Mouse (Mus musculus) right cerebral cortex, adult 2 months (tissue): ENCODE measurements at regions not wholly inside any gene's neighbourhood (a gene's known extent, or its start where the extent isn't known, plus 50 kb on each side); places are given as distances from the start of the nearest gene placed in this dataset.

ENCODE experiments used
- DNase-seq, 2 experiments: peaks; one replicate each; pipeline ENCODE4 v3.0.0; 2021 to 2022; ENCODE audit warnings: low spot score in 2 of 2

- no peak for DNase-seq
Measured at GRCm38 (mm10) chr9:120721451-120722123, 150.3 kb downstream of the Rpl14 start.

- no peak for DNase-seq
Measured at GRCm38 (mm10) chr9:120723026-120723425, 151.8 kb downstream of the Rpl14 start.

- DNase-seq = no peak
Measured at GRCm38 (mm10) chr9:120731952-120732622, 160.8 kb downstream of the Rpl14 start.

GRCm38 (mm10) chr9:120732650-120733293 is 161.5 kb downstream of the Rpl14 start:
- DNase-seq = no peak

GRCm38 (mm10) chr9:120733681-120734465 is 162.6 kb downstream of the Rpl14 start:
- no peak for DNase-seq

- DNase-seq = no peak
Measured at GRCm38 (mm10) chr9:120735217-120735616, 164.0 kb downstream of the Rpl14 start.

GRCm38 (mm10) chr9:120737956-120738355 is 166.7 kb downstream of the Rpl14 start:
- DNase-seq = no peak

- DNase-seq = peak in 1 of 2 experiments; percentile 17
Measured at GRCm38 (mm10) chr9:120739199-120739952, 168.1 kb downstream of the Rpl14 start.

- DNase-seq = no peak
Measured at GRCm38 (mm10) chr9:120739953-120740524, 168.8 kb downstream of the Rpl14 start.

GRCm38 (mm10) chr9:120741521-120741920 is 170.3 kb downstream of the Rpl14 start:
- DNase-seq = no peak

- no peak for DNase-seq
Measured at GRCm38 (mm10) chr9:120743455-120743854, 172.2 kb downstream of the Rpl14 start.

GRCm38 (mm10) chr9:120745674-120746073 is 174.4 kb downstream of the Rpl14 start:
- no peak for DNase-seq

GRCm38 (mm10) chr9:120750820-120751219 is 178.2 kb upstream of the Ctnnb1 start:
- DNase-seq = no peak

GRCm38 (mm10) chr9:120751686-120752484 is 177.1 kb upstream of the Ctnnb1 start:
- no peak for DNase-seq

- DNase-seq = no peak
Measured at GRCm38 (mm10) chr9:120754151-120754550, 174.9 kb upstream of the Ctnnb1 start.

GRCm38 (mm10) chr9:120755486-120755885 is 173.5 kb upstream of the Ctnnb1 start:
- no peak for DNase-seq

- DNase-seq = no peak
Measured at GRCm38 (mm10) chr9:120758003-120758402, 171.0 kb upstream of the Ctnnb1 start.

- DNase-seq = no peak
Measured at GRCm38 (mm10) chr9:120758632-120759031, 170.4 kb upstream of the Ctnnb1 start.

- peak; percentile 7 to 21 for DNase-seq
Measured at GRCm38 (mm10) chr9:120759771-120760170, 169.2 kb upstream of the Ctnnb1 start.

GRCm38 (mm10) chr9:120763802-120764201 is 165.2 kb upstream of the Ctnnb1 start:
- no peak for DNase-seq
